Mouse (Mus musculus): Measurements from ENCODE around the gene Tlcd2.

Gene Tlcd2

DNA sequence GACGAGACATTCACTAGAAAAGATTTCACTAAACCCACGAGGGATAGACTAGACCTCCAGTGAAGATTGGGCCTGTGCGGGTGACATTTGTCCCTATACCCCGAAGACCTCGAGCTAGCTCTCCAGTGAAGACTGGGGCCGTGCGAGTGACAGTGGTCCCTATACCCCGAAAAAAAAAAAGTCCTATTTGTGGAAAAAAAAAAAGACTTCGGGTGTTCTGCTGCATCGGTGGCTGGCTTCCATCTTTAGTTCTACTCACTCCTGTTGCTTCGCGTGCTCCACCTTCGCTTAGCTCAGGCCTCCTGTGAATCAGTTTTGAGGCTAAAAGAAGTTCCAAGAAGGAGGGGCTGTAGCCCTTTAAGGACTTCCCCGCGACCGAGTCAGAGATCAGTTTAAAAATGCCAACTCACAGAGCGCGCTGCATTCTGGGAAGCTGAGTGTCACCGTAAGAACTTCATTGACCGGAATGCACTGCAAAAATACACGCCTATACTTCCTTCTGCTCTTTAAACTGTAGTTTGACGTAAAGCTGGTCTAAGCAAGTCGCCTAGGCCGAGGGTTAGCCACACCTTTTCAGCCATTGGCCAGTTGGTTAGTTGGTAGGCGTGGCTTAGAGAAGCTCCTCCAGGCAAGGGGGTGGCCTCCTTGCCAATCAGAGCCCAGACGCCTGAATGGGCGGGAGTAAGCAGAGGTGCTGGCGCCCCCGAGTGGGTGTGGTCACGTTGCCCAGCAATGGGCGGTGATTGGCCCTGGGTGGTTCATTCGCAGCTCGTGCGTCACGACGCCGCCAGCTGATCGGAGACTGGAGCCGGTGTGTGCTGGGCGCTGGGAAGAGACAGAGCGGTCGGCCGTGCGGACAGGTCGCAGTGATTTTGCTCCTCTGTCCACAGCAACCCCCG lies at the start of gene Tlcd2:
Gene Tlcd2, plus strand, starts transcription at position 872 of the 899 bp plus-strand sequence.
- DNase-seq: peak; percentile 99

DNA sequence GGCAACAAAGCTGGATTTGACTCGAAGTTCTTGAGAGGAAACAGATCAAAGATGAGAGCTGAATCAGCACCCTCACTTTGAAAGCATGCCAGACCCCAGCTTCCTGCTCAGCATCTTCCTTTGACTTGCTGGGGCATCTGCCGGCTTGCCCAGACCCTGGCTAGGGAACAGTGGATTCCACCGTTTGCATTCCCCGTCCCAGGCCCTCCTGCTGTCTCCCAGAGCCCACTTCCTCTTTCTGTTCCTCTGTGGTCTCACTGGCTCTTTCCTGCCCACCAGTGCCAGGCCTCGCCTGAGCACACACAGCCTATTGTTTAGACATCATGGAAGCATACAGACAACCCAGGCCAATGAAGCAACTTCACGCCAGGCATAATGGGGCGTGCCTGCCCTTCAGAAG lies 46.4 kb upstream of the Tlcd2 start:
- no peak for DNase-seq

DNA sequence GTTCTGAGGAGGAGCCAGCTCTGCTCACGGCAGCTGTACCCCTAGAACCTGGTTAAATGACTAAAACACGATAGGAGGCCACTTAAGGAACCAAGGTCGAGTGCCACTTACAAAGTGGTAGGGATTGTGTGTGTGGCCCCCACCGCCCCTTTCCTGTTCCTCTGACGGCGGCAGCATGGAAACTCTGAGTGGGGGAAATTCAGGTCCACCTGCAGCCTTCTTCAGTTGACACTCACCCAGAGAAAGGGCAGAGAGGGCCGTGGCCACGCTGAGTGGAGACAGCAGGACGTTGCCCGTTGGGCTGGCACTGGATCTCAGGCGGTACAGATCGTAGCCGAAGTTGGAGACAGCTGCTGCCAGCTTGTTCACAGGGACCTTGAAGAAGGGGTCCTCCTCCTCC lies 45.5 kb upstream of the Tlcd2 start:
- DNase-seq: no peak

DNA sequence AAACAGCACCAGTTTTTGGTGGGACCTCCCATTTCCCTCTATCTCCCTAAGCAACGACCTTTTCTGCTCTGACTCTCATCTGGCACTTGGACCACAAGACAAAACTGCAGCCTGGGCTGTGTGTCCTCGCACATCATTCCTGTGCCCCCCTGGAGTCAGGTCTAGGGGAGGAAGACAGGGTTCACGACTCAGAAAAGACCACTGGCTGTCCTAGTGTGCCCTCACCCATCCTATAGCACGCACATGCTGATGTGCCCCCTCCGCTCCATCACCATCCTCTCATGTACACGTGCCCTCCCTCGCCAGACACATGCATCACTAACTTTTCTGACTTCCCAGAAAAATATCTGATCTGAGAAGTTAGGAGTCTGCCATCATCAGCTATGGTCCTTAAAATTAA lies 41.5 kb upstream of the Tlcd2 start:
- DNase-seq: no peak

DNA sequence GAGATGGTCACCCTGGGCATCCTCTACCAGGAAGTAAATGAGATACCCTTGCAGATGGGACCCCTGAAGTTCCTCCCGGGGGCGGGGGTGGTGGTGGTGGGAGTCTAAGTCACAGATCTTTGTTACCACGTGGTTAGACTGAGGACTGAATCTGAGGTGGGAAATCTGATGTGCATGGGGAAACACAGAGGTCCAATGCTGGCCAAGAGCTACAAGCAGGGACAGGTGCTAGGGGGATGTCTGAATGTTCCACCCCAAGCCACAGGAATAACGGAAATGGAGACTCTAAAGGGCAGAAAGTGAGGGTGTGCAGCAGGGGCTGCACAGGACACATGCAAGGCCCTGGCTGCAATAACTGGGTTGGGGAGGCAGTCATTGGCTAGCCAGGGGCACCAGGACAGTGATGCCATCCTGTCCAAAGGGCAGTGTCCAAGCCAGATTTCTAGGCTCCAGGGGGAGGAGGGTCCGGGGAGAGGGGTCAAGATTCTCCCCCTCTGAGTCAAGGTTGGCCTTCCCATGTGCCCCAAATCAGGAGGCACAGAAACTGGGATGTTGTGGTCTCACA lies 40.6 kb upstream of the Tlcd2 start:
- DNase-seq: no peak

DNA sequence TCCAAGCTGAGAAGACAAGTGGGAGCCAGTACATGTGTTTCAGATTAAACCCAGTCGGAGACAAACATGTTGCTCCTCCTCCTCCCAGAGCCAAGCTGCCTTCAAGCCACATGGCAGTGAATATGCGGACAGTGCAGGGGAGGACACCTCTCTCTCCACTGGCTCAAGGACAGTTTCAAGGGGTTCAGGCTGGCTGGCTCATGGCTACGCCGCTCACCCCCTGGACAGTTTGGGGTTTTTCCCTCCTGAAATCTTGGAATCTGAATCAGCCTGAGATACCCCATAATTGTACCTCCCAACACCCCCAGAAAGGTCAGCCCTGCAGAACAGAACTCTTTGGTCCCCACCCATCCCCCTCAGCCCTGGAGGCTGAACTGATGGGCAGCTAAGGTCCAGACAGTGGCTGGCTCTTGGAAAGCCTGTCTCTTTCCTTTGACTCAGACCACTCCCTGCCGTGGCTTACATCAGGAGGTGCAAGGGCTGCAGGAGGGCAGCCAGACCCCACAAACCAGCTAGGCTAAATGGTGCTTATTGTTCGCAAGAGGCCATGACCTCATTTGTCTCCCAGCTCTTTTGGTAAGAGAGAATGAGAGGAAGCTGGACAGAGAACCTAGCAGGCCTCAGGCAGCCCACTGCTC lies 40.0 kb upstream of the Tlcd2 start:
- no peak for DNase-seq

DNA sequence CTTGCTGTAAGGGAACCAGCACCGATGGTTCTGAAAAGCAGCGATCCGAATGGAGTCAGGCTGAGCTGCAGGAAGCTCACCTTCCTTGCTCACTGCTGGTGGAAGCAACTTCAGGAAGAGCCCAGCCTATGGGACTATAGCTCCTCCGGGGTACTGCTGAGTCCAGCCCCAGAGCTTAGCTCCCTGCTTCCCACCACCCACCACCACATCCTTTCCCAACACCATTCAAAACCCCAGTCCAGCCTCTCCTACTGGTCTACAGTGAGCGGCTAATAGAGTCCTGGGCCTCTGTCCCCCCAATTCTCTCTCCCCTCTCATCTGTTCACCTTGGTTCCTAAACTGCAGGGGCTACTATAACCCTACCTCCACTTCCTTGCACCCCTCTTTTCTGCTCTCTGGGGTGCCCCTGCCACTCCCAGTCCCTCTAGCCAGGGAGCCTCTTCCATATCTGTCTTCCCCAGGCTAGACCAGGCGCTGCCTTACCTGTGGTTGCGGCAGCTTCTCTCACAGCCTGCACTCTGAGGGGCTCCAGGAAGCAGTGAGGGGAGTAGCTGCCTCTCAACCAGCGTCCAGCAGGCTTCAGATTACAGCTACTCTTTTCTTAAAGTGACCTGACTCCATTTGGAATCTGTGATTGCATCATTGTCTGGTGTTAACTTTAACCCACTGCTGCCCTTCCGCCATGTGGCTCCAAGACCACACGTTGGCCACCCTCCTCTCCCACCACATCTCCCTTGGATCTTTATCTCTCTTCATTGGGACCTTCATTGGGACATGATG lies 39.3 kb upstream of the Tlcd2 start, which contains the start of gene Serpinf1:
Gene Serpinf1, minus strand, starts transcription at position 689 of the 780 bp plus-strand sequence.
- no peak for DNase-seq

DNA sequence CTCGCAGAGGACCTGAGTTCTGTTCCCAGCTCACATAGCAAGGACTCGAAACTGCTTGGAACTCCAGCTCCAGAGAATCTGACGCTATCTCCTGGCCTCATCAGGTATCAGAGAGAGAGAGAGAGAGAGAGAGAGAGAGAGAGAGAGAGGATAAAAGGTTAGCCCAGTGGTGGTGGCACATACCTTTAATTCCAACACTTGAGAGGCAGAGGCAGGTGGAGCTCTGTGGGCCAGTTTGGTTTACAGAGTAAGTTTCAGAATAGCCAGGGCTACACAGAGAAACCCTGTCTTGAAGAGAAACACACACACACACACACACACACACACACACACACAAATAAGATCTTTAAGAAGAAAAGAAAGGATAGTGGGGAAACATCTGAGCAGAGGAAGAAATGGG lies 38.4 kb upstream of the Tlcd2 start:
- DNase-seq: no peak

DNA sequence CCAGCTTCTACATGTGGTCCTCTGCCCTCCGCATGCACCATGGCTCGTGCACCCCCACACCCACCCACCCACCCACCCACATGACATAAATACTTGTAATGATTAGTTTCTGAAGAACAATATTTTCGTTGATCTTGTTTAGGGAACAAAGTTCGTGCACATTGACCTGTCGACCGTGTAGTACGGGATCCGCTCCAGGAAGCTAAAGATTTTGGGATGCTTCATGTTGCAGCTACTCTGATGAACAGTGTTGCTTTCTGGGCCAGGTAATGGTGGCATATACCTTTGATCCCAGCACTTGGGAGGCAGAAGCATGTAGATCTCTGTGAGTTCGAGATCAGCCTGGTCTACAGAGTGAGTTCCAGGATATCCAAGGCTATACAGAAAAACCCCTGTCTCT lies 37.5 kb upstream of the Tlcd2 start:
- no peak for DNase-seq

DNA sequence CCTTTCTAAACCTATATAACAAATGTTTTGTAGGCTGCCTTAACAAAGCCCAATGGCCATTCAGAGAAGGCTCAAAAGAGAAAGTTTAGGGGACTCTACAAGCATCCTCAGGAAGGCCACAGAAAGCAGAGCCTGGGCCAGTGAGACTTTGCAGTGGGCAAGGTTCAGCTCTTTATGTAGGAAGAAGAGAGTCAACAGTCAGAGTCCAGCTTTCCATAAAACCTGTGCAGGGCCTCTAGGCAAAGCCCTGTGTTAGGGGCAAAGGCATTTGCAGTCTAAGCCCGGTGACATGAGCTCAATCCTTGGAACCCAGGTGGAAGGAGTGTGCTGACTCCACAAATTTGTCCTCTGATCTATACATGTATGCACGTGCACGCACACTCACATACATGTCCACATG lies 37.1 kb upstream of the Tlcd2 start:
- DNase-seq: no peak

DNA sequence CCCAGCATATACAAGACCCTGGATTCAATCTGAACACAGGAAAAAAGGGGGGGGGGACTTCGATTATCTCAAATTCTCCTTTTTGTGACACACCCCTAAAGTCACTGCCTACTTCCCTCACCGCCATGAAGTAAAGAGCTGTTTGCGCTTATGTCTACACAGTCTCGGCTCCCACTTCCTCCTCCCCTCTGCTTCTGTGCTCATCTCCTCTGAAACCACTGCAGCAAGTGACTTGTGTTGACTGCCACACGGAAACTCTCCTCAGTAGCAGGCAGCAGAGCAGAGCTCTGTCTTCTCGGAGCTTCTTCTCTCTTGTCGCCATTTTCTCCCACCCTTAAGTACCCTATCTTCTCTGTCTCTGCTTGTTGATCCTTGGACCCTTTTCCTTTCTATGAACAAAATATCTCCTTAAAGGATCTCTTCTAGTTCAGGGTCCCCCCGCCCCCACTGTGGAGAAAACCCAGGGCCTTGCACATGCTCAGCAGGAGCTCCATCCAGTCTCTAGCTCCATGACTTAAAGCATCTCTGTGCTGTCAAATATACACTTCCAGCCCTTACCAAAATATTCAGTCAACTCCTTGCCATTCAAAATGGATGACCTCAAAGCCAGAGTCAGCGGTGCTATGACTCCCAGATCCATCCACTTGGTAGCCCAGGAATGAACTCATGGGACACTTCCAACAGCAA lies 32.4 kb upstream of the Tlcd2 start:
- no peak for DNase-seq

DNA sequence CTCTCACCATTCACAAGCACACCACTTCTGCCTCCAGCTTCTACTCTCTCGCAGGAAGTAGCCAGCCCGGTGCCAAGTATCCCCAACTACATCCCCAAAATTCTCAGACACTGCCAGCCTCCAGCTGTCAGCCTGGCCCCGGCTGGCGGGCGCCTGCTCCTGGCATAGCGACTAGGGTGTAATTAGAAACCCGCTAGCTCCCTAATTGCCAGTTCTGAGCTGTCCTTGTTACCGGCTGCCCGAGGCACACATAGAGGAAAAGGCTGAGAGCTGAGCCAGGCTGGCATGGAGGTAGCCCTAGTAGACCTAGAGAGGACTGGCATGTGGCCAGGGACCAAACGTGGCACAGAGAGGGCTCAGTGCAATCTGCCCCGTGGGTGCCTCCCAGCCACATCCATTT lies 30.2 kb upstream of the Tlcd2 start:
- peak; percentile 45 for DNase-seq

DNA sequence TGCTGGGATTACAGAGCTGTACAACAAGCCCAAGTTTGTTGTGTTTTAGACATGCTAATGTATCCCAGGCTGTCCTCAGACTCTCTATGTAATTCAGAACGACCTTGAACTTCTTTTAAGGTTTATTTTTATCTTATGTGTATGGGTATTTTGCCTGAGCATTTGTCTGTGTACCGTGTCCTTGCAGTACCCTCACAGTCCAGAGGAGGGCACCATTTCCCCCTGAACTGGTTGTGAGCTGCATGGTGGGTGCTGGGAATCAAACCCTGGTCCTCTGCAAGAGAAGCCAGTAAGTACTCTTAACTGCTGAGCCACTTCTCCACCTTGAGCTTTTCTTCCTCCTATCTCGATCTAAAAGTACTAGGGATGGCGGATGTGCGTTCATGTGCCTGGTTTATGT lies 27.4 kb upstream of the Tlcd2 start:
- DNase-seq: no peak

DNA sequence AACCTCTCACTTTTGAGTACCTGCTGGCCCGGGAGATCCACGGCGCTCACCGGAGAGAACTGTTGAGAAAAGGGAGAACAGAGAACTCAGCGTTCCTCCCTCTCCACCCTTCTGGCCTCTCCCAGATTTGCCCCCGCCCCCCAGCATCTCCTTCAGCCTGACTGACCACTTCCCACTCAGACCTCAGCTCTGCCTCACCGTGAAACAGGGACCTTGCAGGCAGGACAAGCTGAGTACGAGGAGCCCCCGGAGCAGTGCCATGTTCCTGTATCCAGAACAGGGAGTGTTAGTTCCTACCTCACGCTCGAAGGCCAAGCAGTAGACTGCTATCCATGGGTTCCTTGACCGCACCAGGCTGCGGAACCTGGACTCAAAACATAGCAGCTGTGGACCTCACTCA lies 23.3 kb upstream of the Tlcd2 start:
- no peak for DNase-seq

DNA sequence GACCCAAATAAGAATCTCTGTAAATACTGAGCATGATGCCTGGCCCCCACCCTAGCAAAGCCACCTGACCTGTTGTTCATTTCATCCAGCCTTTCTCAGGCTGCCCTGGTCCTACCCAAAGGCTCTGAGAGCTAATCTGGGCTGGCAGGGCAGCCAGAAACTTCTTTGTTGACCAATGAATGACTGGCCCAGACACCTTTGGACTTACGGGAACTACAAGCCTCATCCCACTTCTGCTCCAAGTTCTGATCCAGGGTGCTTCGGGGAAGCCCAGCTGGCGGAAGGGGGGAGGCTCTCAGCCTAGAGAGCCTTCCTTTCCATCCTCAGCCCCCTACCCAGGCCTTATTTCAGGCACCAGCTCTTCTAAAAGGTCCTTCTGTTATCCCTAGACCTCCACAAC lies 22.7 kb upstream of the Tlcd2 start:
- peak; percentile 45 for DNase-seq

DNA sequence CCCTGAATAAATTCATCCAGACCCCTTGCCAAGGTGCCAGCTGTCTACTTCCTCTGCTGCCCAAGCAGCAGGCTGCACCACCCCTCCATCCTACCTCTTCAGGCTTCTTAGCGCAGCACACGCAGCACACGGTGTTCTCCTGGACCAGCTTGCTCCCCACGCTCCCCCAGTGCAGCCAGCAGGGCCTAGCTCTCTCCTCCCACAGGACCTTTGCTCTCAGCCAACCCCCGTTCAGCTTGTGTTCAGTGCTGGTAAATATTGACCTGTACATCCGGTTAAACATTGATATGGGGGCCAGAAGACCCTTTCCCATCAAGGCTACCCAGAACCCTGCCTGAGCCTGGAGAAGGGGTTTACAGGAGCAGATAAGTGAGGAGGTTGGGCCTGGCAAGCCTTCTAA lies 22.2 kb upstream of the Tlcd2 start, which contains the start of gene Serpinf2:
Gene Serpinf2, minus strand, starts transcription at position 229 of the 400 bp plus-strand sequence.
- DNase-seq: peak; percentile 70

DNA sequence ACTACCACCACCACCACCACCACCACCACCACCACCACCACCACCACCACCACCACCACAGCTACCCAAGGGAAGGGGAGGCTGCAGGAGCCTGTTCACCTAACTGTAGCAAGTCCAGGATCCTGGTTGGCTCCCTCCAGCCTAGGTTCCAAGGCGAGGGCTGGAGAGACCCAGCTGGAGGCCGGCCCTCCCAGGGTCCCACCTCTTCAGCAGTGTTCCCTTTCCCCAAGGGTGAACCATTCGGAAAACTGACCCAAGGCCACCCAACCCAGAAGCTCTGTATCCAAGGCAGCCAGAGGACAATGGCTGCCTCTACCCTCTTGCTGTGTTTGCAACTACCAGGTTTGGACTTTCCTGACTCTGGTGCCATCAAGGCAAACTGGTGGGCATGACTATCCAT lies 21.6 kb upstream of the Tlcd2 start:
- no peak for DNase-seq

DNA sequence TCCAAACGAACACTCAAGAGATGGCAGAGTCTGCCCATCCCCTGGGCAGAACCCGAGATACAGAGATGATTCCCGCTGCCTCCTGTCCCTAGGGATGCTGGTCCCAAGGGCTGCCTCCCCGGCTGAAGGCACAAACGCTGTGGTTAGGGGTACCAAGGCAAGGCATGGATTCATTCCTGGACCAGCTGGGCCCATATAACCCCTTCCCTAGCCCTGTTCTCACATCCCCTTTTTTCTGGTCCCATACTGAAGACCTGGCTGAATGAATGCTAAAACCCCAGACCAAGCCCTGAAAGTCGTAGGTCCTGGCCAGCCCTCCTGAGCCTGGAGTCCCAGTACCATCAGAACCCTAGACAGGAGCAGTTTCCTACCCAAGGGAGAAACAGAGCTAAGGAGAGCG lies 20.5 kb upstream of the Tlcd2 start:
- DNase-seq: no peak

DNA sequence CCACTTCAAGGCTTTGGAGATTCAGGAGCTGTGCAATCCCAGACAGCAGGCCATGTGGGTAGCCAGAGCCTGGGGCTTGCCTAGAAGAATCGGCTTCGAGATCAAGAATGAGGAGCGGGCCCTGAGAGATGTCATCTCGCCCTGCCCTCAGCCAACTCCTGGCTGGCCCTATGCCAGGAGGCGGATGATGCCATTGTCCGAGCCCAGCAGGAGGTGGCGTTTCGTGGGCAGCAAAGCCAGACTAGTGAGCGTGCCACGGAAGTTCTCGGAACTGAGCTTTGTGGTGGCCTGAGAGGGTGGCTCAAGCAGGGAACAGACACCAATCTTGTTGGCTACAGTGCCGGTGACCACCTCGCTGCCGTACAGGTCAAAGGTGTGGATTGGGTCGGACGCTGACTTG lies 19.9 kb upstream of the Tlcd2 start:
- DNase-seq: peak; percentile 60

DNA sequence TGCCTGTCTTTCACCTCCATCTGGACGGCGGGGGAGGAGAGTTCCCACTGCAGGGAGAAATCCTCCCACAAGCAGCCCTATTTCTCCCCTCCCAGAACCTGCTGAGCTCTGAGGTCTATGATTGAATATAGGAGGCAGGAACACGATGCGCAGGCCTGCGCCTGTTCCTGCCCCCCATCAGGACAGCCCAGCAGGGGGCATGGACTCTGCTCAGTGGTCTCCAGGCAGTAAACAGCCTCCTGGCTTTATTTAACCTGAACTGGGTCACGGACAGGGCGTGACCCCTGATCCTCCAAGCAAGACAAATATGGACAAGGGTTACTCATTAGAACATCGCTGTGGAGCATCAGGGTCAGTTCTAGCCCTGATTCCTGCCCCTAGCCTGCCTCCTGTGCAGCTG lies 17.8 kb upstream of the Tlcd2 start:
- DNase-seq: peak; percentile 78

DNA sequence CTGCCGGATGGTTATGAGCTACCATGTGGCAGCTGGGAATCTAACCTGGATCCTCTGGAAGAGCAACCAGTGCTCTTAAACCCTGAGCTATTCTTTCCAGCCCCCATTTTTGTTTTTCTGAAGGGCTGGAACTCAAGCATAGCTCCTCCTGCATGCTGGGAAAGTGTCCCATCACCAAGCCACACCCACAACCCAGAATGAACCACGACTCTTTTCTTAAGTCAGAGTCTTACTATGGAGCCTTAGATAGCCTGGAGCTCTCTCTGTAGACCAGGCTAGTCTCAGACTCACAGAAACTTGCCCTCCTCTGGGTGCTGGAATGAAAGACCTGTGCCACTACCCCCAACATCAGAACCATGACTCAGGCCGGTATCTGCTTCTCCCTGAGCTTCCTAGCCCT lies 12.9 kb upstream of the Tlcd2 start:
- no peak for DNase-seq

DNA sequence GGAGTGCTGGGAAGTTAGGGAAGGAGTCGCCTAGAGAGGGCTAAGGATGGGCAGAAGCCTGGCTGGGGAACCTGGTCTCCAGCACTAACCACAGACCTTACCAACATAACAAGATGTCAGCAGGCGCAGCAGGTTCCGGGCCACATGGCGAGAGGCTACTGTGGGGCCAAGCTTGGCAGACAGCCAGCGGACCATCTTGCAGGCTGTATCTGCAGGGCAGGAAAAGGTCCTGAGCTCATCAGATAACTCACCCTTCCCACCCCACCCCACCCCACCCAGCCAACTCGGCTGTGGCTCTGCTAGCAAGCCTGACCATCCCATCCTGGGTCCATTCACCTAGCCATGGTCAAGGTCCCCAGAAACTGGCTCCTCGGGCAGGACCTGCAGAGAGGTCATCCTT lies 11.8 kb upstream of the Tlcd2 start:
- no peak for DNase-seq
